Mouse (Mus musculus) C2C12 (cell line): ENCODE data around the gene Kcnq4. TPM values are rescaled to one million over a fixed set of nuclear protein-coding genes. Genes with fewer than 3 reads are reported as not detected.

ENCODE experiments used
- H3K27me3 ChIP-seq: one replicate; pipeline ENCODE4 v1.6.1; 2011; ENCODE audit not compliant: control insufficient read depth, insufficient read depth, insufficient read length
- H3K36me3 ChIP-seq: one replicate; pipeline ENCODE4 v1.6.1; 2011; ENCODE audit not compliant: control insufficient read depth, insufficient read depth
- H3K4me3 ChIP-seq: one replicate; pipeline ENCODE4 v1.5.1; 2011; ENCODE audit warnings: mild to moderate bottlenecking, control low read depth; ENCODE audit not compliant: poor library complexity, insufficient read depth, severe bottlenecking
- H3K79me2 ChIP-seq: one replicate; pipeline ENCODE4 v1.6.1; 2011; ENCODE audit not compliant: control insufficient read depth, insufficient read depth
- H3K79me3 ChIP-seq: one replicate; pipeline ENCODE4 v1.6.1; 2011; ENCODE audit warnings: low read depth, control low read depth
- H3ac ChIP-seq: one replicate; pipeline ENCODE3; 2011; ENCODE audit warnings: low read depth; ENCODE audit not compliant: control insufficient read depth, insufficient read length
- CEBPB ChIP-seq: IDR thresholded peaks from one replicate; pipeline ENCODE4 v1.6.1; 2011; ENCODE audit warnings: low read depth, mild to moderate bottlenecking, control low read depth, moderate library complexity
- CTCF ChIP-seq: IDR thresholded peaks from one replicate; pipeline ENCODE4 v1.5.1; 2011; ENCODE audit not compliant: control insufficient read depth, insufficient read depth, insufficient read length
- FOSL1 ChIP-seq: IDR thresholded peaks from one replicate; pipeline ENCODE4 v1.8.0; 2011; ENCODE audit warnings: mild to moderate bottlenecking, low read length; ENCODE audit not compliant: poor library complexity, insufficient read depth, severe bottlenecking
- MAX ChIP-seq: IDR thresholded peaks from one replicate; pipeline ENCODE4 v1.6.1; 2011; ENCODE audit warnings: mild to moderate bottlenecking, control low read depth
- MYOD1 ChIP-seq: IDR thresholded peaks from one replicate; pipeline ENCODE4 v1.6.1; 2011; ENCODE audit warnings: low read depth; ENCODE audit not compliant: control insufficient read depth, insufficient read length
- MYOG ChIP-seq: IDR thresholded peaks from one replicate; pipeline ENCODE4 v1.6.1; 2011; ENCODE audit not compliant: control insufficient read depth, insufficient read length; ENCODE audit errors: extremely low read depth
- USF1 ChIP-seq: IDR thresholded peaks from one replicate; pipeline ENCODE4 v1.6.1; 2011; ENCODE audit warnings: low read depth, mild to moderate bottlenecking, control low read depth, moderate library complexity
- polyA plus RNA-seq: library from polyadenylated mRNA; unstranded; fragments of >200 nt; fragmentation: generic; extraction: Trizol; gene quantifications from one replicate; pipeline ENCODE4 v1.2.1, GENCODE M21; 2012; ENCODE audit warnings: missing spikeins

Gene Kcnq4
- polyA plus RNA-seq, 1 experiment = 0.75 TPM

- peaks cover 7% of the 10 kb centered on the region for H3K27me3 ChIP-seq
- no peak for TF ChIP-seq MYOD1
- TF ChIP-seq FOSL1 = no peak
- TF ChIP-seq MYOG = no peak
- no peak for TF ChIP-seq MAX
- TF ChIP-seq CEBPB = no peak
- TF ChIP-seq CTCF = no peak
- TF ChIP-seq USF1 = no peak
- no peaks in the 10 kb centered on the region for H3K79me3 ChIP-seq
- H3K4me3 ChIP-seq = no peak overlapping the region
- no peaks in the 10 kb centered on the region for H3K79me2 ChIP-seq
- no peaks in the 10 kb centered on the region for H3K36me3 ChIP-seq
- H3ac ChIP-seq = no peak overlapping the region
These were observed 73.5 kb downstream of the Kcnq4 start for GRCm38 (mm10) chr4:120674775-120675451.

GRCm38 (mm10) chr4:120673606-120674005, 74.8 kb downstream of the Kcnq4 start:
- H3K27me3 ChIP-seq = peaks cover 9% of the 10 kb centered on the region
- TF ChIP-seq MAX (no peak), MYOG (no peak)
- no peaks in the 10 kb centered on the region for H3K36me3 ChIP-seq
- no peak overlapping the region for H3K4me3 ChIP-seq
- H3K79me3 ChIP-seq = no peaks in the 10 kb centered on the region
- no peak overlapping the region for H3ac ChIP-seq
- H3K79me2 ChIP-seq = no peaks in the 10 kb centered on the region

- Histone ChIP-seq H3K79me3 (no peaks in the 10 kb centered on the region), H3K27me3 (peaks cover 19% of the 10 kb centered on the region), H3ac (no peak overlapping the region), H3K4me3 (no peak overlapping the region), H3K36me3 (no peaks in the 10 kb centered on the region), H3K79me2 (no peaks in the 10 kb centered on the region)
- TF ChIP-seq MAX = no peak
- TF ChIP-seq MYOD1 = no peak
- TF ChIP-seq USF1 = no peak
- TF ChIP-seq CEBPB = no peak
- no peak for TF ChIP-seq MYOG
- no peak for TF ChIP-seq CTCF
These were observed 77.4 kb downstream of the Kcnq4 start for GRCm38 (mm10) chr4:120671046-120671445.

GRCm38 (mm10) chr4:120669585-120669984, 78.8 kb downstream of the Kcnq4 start:
- TF ChIP-seq MYOG (no peak), MYOD1 (no peak), USF1 (no peak), CTCF (no peak), MAX (no peak), CEBPB (no peak), FOSL1 (no peak)
- H3K36me3 ChIP-seq = no peaks in the 10 kb centered on the region
- H3K79me3 ChIP-seq = no peaks in the 10 kb centered on the region
- H3K27me3 ChIP-seq = peaks cover 19% of the 10 kb centered on the region
- no peak overlapping the region for H3K4me3 ChIP-seq
- H3ac ChIP-seq = no peak overlapping the region
- no peaks in the 10 kb centered on the region for H3K79me2 ChIP-seq

GRCm38 (mm10) chr4:120668551-120668950, 79.9 kb downstream of the Kcnq4 start:
- peaks cover 19% of the 10 kb centered on the region for H3K27me3 ChIP-seq
- TF ChIP-seq CTCF (no peak), MAX (no peak), CEBPB (no peak), MYOG (no peak), MYOD1 (no peak), USF1 (no peak), FOSL1 (no peak)

GRCm38 (mm10) chr4:120667555-120667954, 80.9 kb downstream of the Kcnq4 start:
- TF ChIP-seq CTCF = no peak
- TF ChIP-seq MAX = no peak
- no peak for TF ChIP-seq MYOG
- TF ChIP-seq CEBPB = no peak
- no peak for TF ChIP-seq FOSL1
- no peak for TF ChIP-seq MYOD1
- no peaks in the 10 kb centered on the region for H3K79me3 ChIP-seq
- no peaks in the 10 kb centered on the region for H3K36me3 ChIP-seq
- no peaks in the 10 kb centered on the region for H3K79me2 ChIP-seq
- no peak overlapping the region for H3ac ChIP-seq
- H3K4me3 ChIP-seq = no peak overlapping the region
- H3K27me3 ChIP-seq = peaks cover 18% of the 10 kb centered on the region

More at GRCm38 (mm10) chr4:120668551-120668950, 79.9 kb downstream of the Kcnq4 start:
- Histone ChIP-seq H3ac (no peak overlapping the region), H3K79me2 (no peaks in the 10 kb centered on the region), H3K4me3 (no peak overlapping the region), H3K36me3 (no peaks in the 10 kb centered on the region), H3K79me3 (no peaks in the 10 kb centered on the region)
